Mouse (Mus musculus) testis, adult 2 months (tissue): Measurements from ENCODE around the gene Gcsh.

Source experiments
- CTCF ChIP-seq: fragments of 200-500 bp; IDR thresholded peaks from 2 replicates; pipeline ENCODE4 v1.5.1; 2012; ENCODE audit warnings: low read depth, mild to moderate bottlenecking, inconsistent platforms, low read length, moderate library complexity; ENCODE audit not compliant: control insufficient read depth, insufficient read depth, insufficient replicate concordance
- POLR2A ChIP-seq: fragments of 200-500 bp; IDR thresholded peaks from 2 replicates; pipeline ENCODE4 v1.6.1; 2012; ENCODE audit warnings: low read depth, mild to moderate bottlenecking, inconsistent platforms, low read length, moderate library complexity; ENCODE audit not compliant: control insufficient read depth

DNA sequence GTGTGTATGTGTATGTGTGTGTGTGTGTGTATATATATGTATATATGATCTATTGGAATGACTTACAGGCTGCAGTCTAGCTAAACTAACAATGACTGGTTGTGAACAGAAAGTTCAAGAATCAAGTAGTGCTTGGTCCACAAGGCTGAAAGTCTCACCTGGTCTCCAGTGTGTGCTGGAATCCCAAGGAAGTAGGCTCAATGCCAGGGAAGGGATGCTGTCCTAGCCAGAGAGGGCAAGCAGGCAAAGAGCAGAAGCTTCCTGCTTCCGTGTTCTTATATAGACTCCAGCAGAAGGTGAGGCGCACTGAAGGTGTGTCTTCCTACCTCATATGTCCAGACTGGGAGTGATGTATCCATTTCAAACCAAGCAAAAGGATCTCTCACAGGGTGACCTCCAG is 41.6 kb downstream of the Gcsh start:
- TF ChIP-seq CTCF = no peak
- TF ChIP-seq POLR2A = no peak
